Mouse (Mus musculus) regulatory T cell (primary cell): Measurements from ENCODE around the gene Ptger3.

ENCODE experiments used
- in situ Hi-C: fragments of 300-600 bp; cut with MboI, MseI; formaldehyde crosslinking; loops from one replicate; pipeline ENCODE4 v1.15.1; 2025; ENCODE audit warnings: high pct_unique_total_duplicates

The Ptger3 gene

DNA sequence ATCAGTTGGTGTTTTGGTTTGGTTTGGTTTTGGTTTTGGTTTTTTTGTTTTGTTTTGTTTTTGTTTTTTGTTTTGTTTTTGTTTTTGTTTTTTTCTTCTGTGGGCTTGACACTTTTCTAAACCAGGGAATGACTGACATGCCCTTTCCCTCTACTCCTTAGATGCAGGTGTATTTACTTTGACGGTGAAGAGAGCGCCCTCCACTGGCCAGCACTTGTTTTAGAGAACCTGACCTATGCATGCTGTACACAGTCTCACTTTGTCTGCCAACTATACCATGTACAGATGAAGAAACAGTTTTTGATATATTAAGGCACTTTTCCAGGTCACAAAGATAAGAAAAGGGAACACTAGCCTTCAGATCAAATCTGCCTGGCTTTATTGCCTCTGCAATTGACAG is 15.1 kb downstream of the Ptger3 start:
- in situ Hi-C loops = loop anchor here (10.0 kb wide), 1 partner anchor 917 kb away; no protein-coding TSS in a partner anchor

DNA sequence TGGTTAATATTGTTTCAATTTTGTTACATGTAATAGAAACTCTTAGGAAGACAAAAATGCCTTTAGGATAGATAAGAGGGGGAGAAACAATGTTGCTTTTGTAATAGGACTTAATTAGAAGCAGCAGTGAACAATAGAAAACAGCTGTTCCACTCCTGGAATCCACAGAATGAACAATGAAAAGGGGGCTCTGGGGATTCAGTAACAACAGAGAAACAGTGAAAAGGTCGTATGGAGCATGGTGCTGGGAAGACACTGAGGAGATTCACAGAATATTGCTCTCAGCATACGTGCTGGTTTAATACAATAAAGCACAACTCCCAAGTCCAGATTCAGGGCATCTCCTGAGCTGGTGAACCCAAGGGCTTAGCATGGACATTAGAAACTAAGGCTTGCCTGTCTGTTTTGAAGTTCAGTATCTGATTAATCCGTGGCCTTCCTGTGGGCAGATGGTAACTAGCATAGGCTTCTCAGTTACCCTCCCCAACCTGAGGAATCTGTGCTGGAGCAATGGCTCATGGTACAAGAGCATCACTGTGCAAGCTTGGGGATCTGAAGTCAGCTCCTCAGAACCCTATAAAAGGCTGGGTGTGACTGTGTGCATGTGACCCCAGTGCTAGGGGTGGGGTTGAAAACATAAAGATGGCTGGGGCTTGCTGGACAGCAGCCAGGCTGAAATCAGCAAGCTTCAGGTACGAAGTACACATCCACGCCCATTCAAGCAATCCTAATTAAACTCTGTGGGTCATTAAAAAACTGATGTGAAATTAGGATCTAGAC is 16.1 kb downstream of the Ptger3 start:
- in situ Hi-C loops = loop anchor here (10.0 kb wide), 1 partner anchor 918 kb away; no protein-coding TSS in a partner anchor

DNA sequence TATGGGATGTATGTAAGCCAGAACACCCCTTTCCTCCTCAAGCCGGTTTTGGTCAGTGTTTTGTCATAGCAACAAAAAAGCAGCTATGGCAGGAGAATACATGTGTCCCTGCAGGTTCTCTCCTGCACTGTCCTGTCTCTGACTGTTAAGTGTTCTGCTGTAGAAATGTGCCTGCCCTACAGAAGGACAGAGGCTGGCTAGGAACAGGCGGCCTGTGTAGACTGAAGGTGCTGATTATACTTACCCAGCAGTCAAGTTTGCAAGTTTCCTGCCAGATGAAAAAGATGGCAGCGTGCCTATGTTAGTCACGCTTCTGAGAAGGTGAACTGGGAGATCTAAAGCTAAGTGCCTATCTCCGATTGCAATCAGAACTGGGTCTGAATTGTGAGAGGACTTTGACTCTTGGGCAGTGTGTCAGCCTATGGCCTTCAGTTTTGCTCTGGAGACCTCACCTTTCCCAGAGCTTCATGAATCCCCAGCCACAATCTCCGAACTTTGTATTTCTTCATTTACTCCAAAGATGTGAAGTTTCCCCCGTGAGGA is 31.2 kb downstream of the Ptger3 start:
- in situ Hi-C loops = no loop called here

DNA sequence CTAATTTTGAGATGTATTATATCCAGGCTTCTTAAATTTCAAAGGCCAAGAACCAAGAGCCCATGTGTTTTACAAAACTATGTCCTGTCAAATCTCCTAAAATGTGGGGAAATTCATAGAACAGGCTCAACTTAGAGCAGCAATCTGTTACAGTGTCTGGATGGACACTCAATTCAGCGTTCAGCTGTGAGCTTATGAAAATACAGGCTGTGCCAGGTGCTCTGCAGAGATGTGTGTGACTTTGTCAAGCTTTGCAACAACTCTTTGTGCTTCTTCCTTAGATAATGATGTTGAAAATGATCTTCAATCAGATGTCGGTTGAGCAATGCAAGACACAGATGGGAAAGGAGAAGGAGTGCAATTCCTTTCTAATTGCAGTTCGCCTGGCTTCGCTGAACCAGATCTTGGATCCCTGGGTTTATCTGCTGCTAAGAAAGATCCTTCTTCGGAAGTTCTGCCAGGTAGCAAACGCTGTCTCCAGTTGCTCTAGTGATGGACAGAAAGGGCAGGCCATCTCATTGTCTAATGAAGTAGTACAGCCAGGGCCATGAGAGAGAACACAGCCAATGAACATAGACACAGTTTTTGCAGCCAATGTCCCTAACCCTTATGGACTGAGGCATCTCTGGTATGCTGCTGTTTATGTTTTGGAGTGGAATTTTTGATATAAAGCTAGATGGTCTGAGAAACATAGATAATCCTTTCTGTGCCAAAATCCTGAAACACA is 38.2 kb downstream of the Ptger3 start:
- in situ Hi-C loops = no loop called here

DNA sequence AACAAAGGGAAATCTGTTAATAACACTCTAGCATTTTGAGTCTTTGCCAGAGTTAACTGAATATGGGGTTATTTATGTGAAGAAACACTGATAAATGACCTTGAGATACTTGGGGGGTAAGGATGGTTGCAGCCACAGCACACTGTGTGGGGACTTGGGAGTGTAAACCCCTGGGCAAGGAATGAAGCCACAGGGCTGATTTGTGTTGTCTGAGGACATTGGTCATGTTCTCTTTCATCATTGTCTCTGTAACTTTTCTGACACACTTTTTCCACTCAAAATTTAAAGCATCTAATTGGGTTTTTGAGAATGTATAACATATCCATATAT is 38.7 kb downstream of the Ptger3 start:
- in situ Hi-C loops = no loop called here

DNA sequence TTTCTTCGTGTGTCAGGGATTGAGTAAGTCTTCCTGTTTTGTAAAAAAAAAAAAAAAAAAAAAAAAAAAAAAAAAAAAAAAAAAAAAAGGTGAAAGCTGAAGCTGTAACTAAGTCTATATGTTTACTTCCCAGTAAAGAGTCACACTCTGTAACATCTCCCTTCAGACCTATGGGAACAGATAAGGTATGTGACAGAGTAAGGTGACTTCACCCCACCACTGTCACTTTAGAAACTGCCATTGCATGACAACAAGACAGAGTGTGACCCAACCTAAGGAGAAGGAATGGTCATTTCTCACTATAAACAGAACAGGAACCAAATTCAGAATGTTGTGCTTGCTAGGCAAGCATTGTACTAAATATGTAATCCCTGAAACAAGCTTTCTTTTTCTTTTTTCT is 46.9 kb downstream of the Ptger3 start:
- in situ Hi-C loops = no loop called here

DNA sequence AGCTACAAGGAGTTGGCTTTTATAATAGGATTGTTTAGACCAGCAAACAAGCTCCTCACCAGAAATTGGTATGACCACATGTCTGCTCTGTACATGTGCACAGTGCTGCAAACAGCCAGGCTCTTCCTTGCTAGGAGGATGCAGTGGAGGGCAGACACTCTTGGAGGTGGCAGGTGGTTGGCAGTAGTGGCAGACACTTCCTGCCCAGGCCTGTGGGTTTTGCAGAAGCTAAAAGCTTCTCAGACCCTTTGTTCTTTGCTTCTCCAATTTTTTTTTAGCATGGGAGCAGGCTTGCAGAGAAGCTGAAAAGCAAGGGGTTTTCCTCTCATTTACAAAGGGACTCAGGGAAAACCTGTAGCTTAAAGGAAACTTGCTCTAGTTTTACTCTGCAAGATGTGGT is 50.3 kb downstream of the Ptger3 start:
- in situ Hi-C loops = loop anchor here (5.0 kb wide), 1 partner anchor 80 kb away; no protein-coding TSS in a partner anchor

DNA sequence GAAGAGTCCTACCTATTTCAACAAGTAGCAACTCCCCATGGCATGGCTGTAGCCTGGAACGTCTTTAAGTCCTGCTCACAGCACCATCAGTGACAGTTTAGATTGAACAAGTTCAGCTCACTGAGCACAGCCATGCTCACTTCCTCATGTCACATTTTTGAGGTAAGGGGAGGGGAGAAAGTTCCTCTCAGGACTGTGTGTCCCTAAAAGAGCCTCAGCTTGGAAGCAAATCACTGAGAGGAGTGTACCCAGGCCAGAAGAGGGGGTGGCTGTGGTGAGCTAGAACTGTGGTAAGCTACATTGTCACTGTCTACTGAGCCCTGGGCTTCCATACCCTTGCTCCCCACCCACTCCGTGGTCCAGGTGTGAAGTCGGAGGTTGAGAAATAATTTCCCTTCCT is 60.7 kb downstream of the Ptger3 start:
- in situ Hi-C loops = no loop called here

DNA sequence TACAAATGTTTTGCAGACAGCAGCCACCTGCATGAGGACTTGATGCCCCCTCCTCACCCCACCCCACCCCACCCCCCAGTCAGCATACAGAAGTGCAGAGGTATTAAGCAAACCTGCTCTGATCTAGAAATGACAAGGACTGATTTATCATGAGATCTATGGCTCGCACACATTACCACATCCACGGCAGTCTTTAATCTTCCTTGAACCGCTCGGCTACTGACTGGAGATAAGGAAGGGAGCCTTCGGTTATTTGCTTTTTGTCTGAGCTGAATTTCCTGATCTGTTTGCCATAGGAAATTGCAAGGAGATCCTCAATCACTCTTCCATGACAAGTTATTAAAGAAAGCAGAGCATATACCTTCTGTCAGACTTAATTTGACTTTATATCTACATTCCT is 64.0 kb downstream of the Ptger3 start:
- in situ Hi-C loops = no loop called here

DNA sequence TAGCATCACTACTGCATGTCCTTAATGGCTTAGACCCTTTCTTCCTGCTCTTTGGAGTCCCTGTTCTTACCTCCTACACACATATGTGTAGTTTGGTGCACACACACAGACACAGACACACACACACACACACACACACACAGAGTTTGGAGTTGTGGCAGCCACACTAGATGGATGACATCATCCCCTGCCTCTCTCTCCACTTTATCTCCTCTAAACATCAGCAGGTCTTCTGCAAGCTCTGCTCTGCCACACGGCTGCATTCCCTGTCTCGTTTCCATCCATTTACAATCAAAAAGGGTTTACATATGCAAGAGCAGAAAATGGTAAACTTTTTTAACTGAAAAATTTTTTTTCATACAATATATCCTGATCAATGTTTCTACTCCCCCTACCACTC is 64.7 kb downstream of the Ptger3 start:
- in situ Hi-C loops = no loop called here

DNA sequence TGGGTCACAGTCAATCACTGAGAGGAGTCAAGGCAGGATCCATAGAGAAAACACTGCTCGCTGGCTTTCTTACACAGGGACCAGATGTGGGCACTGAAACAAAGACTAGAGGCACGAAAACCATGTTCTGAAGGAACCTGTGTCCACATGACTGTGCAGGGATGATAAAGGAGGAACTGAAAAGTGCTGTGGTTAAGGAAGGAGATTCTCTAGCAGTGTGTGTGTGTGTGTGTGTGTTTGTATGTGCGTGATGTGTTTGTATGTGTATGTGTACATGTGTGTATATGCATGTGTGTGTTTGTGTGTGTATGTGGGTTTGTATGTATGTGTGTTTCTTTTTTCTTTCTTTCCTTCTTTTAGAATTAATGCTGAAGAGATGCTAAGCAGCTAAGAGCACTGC is 67.7 kb downstream of the Ptger3 start:
- in situ Hi-C loops = no loop called here

DNA sequence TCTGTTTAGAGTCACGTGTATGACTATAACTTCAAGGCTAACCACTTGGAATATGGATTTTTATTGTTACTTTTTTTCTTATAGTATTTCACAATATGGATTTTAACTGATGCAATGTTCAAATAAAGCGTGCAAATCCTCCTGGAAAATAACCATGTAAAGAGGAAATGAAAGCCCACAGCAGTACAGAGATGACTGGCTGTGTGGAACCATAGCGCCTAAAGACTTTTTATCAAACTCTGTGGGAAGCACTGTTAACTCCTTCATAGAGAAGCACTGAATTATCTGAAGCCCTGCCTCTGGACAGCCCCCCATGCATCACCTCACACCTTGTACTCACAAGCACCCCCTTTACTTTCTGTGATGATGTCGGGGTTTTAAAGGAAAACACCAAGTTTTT is 69.0 kb downstream of the Ptger3 start:
- in situ Hi-C loops = no loop called here

DNA sequence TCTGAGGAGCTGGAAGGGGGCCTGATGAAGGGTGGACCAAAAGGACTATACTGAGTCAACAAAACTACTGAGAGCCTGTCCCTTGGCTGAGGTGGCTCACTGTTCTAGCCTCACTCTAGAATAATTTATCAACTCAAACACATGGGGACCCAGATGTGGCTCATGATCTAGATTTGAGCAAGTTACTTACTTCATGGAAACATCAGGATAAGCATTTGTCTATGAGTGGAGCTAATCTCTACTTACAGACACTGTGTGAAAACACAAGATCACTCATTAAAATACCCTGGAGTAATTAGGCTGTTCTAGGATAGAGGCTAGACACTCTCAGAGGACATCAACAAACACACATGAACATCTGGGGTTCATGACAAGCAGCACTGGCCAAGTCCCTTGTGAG is 70.2 kb downstream of the Ptger3 start:
- in situ Hi-C loops = no loop called here

DNA sequence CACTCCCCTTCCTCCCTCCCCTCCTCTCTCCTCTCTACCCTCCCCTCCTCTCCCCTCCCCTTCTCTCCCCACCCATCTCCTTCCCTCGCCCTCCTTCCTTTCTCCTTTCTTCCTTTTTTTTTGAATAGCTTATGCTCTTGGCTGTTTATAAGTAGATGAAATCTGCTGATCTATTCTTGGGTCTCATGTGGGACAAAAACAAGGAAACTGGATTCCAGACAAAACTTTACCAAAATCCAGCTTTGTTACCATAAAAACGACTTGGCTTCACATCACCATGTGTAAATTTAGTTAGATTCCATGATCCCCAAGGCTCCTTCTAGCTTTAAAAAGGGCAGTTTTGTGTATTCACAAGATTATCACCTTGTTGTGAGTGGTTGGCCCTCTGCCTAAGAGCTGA is 70.6 kb downstream of the Ptger3 start:
- in situ Hi-C loops = no loop called here

DNA sequence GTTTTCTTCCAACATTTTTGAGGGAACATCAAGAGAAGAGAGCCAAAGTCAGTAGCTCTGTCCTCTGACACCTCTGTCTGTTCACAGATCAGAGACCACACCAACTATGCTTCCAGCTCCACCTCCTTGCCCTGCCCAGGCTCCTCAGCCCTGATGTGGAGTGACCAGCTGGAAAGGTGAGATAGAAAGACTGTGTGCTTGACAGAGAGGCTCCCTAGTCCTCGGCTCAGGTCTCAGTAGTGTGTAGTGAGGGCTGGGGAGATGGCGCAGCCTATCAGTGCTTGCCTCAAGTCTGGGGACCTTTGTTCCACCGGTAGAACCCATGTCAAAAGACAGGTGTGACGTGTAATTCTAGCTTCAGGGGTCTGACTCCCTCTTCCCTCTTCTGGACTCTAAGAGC is 74.9 kb downstream of the Ptger3 start:
- in situ Hi-C loops = no loop called here

DNA sequence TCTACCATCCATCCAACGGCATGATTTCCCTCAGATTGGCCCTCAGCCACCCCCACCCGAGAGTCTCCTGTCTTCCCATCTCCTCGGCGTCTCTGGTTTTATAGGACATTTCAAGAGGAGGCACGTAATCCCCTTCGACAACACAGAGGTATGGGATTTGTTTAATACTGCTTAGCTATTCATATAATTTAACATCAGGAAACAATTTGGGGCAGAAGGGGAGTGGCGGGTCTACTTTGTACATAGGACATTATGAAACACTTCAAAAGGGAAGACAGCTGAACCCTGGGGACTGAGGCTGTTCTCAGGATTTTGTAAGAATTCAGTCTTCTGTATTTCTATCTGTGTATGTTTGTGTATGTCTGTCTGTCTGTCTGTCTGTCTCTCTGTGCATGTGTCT is 94.9 kb downstream of the Ptger3 start:
- in situ Hi-C loops = no loop called here

DNA sequence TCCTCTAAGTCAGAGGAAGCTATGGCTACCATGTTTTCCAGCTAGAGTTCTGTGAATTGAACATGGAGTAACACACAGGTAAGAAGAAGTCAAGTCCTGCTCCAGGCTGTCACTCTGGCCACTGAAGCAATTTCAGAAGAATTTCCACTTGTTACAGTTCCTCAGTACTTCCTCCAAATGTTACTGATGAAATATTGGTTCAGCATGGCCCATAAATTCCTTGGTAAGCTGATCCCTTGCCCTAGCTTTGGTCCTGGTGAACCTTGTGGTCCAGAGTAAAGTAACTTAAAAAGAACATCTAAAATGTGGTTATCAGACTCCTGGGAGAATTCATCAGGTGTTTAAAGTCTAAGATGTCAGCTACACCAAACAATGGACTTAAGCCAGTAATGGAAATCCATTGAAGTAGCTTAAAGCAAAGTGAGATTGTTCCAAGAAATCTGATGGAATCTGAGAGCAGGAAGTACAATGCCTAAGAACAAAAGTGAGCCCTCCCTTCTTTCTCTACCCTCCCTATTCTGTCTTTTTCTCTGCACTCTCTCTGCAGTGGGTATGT is 97.9 kb downstream of the Ptger3 start:
- in situ Hi-C loops = no loop called here

DNA sequence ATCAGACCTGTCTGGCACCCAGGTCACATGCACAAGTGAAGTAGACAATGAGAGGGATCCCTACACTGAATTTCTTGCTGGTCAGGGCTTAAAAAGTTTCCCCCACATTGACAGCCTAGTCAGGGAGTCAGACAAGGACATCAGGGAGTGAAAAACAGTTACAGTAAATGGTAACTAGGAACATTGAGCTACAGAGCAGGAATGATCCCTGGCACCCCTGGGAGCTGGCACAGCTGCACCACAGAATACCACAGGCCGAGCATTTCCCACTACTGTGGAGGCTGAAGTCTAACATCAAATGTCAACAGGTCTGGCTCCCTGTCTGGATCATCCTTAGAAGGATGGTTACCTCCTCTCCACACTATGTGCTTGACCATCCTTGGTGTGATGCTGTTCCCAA is 98.8 kb downstream of the Ptger3 start:
- in situ Hi-C loops = no loop called here

DNA sequence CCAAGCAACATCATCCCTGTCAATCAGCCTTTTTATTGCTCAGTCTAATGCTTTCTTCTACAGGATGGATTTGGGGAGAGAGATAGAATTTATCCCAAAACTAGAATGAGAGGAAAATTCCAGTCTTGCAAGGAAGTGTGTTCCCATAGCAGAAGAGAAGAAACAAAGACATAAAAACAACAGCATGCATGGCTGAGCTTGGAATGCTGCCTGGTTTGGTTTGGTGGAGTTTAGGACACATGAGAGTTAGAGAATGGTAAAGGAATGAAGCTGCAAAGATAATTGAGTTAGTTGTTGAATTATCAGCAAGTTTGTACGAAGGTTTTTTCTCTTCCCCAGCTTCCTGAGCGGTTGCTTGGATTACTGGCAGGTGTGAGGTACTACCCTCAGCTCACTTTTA is 99.5 kb downstream of the Ptger3 start:
- in situ Hi-C loops = no loop called here

DNA sequence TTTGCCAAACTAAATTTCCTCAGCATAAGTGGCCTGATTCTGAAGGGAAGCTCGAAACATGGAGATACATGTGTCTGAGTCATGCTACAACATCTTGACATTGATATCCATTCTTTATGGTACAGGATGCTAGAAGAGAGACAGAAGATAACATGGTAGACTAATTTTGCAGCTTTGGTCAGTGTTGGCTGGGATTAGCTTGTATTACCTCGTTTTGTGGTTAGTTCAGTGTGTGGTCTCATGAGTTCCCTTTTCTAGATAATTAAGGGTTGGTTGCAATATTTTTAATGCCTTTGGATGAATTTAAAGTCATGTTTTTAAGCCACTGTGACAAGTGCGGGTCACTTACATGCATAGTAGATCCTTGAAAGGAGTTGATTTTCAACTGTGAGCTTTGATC is 119.4 kb downstream of the Ptger3 start:
- in situ Hi-C loops = no loop called here

DNA sequence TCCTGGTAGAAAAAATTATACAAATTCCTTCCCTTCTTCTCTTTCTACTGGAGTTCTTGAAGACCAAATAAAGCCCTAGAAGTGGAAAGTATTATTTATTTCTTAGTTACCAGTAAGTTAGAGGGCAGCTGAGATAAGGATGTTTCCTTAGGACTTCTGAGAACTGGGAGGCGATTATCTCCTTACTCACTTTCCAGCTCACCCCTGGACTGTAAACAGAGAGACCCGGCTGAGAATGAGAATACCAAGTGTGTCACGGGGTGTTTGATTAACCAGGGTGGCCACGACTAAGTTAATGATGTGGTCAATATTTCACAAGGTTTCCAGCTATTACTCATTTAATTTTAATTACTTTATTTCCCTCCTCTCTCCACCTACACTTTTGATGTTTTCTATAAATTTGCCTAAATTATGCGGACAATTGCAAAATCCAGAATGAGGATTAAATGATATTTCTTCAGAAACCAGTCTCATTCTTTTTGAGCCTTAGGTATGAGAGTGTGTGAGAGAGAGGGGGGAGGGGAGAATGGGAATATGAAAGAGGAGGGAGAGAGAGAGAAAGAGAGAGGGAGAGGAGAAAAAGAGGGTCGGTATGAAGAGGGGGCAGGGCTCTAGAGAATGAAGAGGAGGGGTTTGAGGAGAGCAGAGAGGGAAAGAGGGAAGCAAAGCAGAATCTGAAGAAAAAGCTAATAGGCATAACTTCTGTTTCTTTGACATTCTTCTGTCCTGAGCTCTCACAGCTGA is 121.9 kb downstream of the Ptger3 start:
- in situ Hi-C loops = no loop called here
